Mouse (Mus musculus): Measurements from ENCODE around the gene Gm5089.

- TF ChIP-seq CTCF (IDR thresholded peaks at IDR 0.05; ENCODE audit: borderline replicate concordance, extremely low read depth, insufficient read depth, insufficient read length), result no peak
- TF ChIP-seq POLR2A (IDR thresholded peaks at IDR 0.05; ENCODE audit: borderline replicate concordance, extremely low read depth, insufficient read depth, insufficient read length, poor library complexity, severe bottlenecking), result no peak
These were observed 49.0 kb downstream of the Gm5089 start for GRCm38 (mm10) chr14:122401886-122402285.
